Mouse (Mus musculus) olfactory bulb, adult 2 months (tissue): Measurements from ENCODE around the gene Mad2l2.

ENCODE experiments used
- CTCF ChIP-seq: fragments of 200-500 bp; IDR thresholded peaks from 2 replicates; pipeline ENCODE4 v1.5.1; 2012; ENCODE audit warnings: low read depth, mild to moderate bottlenecking, low read length, moderate library complexity; ENCODE audit not compliant: insufficient read depth
- POLR2A ChIP-seq: fragments of 200-500 bp; IDR thresholded peaks from 2 replicates; pipeline ENCODE4 v1.6.1; 2012; ENCODE audit warnings: mild to moderate bottlenecking, low read depth, low read length, moderate library complexity; ENCODE audit not compliant: insufficient read depth

GRCm38 (mm10) chr4:148087091-148087906 is 42.9 kb upstream of the Mad2l2 start:
- TF ChIP-seq CTCF (no peak), POLR2A (no peak)
